ENCODE assay signal across 8 mouse cellular contexts in genomic region chr11:31771491-31772439, GRCm38 (mm10).
DNase-seq lines count a peak whose midpoint lies in the region; ATAC-seq and TF ChIP-seq lines count a peak whose summit lies in the region.

No protein-coding gene starts in this region.

- H3K27ac ChIP-seq in layer of hippocampus, adult 2 months, result peak overlapping the region; percentile 96
- 0 out of 2 replicates have a peak overlapping the region, but pooled peaks have one; percentile 23 for H3K27ac ChIP-seq in hindbrain, embryonic 12.5 days
- H3K27ac ChIP-seq in kidney, embryonic 15.5 days, result no peak overlapping the region

- H3K4me2 ChIP-seq in hindbrain, embryonic 12.5 days (replicated peaks), result no peak overlapping the region
- peak overlapping the region; percentile 57 for H3K4me2 ChIP-seq in myocyte (ENCODE audit: low read depth)
- no peak overlapping the region for H3K4me2 ChIP-seq in kidney, embryonic 15.5 days

- no peak for ATAC-seq in hindbrain, embryonic 12.5 days (ENCODE audit: low FRiP score)
- ATAC-seq in kidney, embryonic 15.5 days (replicated peaks; ENCODE audit: low FRiP score), result no peak

- WGBS in hindbrain, embryonic 12.5 days, result 81% methylated on average over 6 of the region's 6 CpGs
- WGBS in kidney, embryonic 15.5 days, result 88% methylated on average over 6 of the region's 6 CpGs

- no peaks in the 10 kb centered on the region for H3K9me3 ChIP-seq in hindbrain, embryonic 12.5 days (replicated peaks)
- peaks cover 6% of the 10 kb centered on the region; the same call in 1 of the 2 replicates for H3K9me3 ChIP-seq in kidney, embryonic 15.5 days (replicated peaks)

- H3K36me3 ChIP-seq in hindbrain, embryonic 12.5 days, result no peaks in the 10 kb centered on the region
- H3K36me3 ChIP-seq in myocyte (ENCODE audit: control insufficient read depth, insufficient read depth), result no peaks in the 10 kb centered on the region
- no peaks in the 10 kb centered on the region for H3K36me3 ChIP-seq in kidney, embryonic 15.5 days

- no peak for TF ChIP-seq POLR2A in myocyte (IDR thresholded peaks at IDR 0.05; ENCODE audit: insufficient read length, low read depth)

- H3ac ChIP-seq in myocyte (ENCODE audit: control insufficient read depth, insufficient read length), result no peak overlapping the region

- no peaks in the 10 kb centered on the region for H3K79me2 ChIP-seq in myocyte (ENCODE audit: control insufficient read depth, insufficient read depth)

- H3K4me1 ChIP-seq in hindbrain, embryonic 12.5 days, result peaks cover 23% of the 10 kb centered on the region
- peaks cover 7% of the 10 kb centered on the region; the same call in 1 of the 2 replicates for H3K4me1 ChIP-seq in kidney, embryonic 15.5 days

- no peak for TF ChIP-seq CTCF in layer of hippocampus, adult 2 months (conservative IDR thresholded peaks at IDR 0.05)

- no peak overlapping the region for H3K9ac ChIP-seq in hindbrain, embryonic 12.5 days
- H3K9ac ChIP-seq in kidney, embryonic 15.5 days, result no peak overlapping the region

- no peaks in the 10 kb centered on the region for H3K27me3 ChIP-seq in hindbrain, embryonic 12.5 days
- H3K27me3 ChIP-seq in myocyte (ENCODE audit: control insufficient read depth, insufficient read depth, insufficient read length), result no peaks in the 10 kb centered on the region
- H3K27me3 ChIP-seq in kidney, embryonic 15.5 days, result no peaks in the 10 kb centered on the region

- no peak for DNase-seq in layer of hippocampus, adult 2 months (ENCODE audit: low spot score in 2 of 2)
- DNase-seq in layer of hippocampus, adult 18-20 months (ENCODE audit: low spot score in 2 of 2), result no peak
- peak; percentile 89 for DNase-seq in cerebellum, adult 9-11 months
- DNase-seq in layer of hippocampus, adult 11-12 months (ENCODE audit: low spot score), result no peak
- DNase-seq in testis, postnatal 10 days (ENCODE audit: low spot score), result no peak

- H3K4me3 ChIP-seq in layer of hippocampus, adult 2 months, result no peak overlapping the region
- no peak overlapping the region for H3K4me3 ChIP-seq in hindbrain, embryonic 12.5 days
- H3K4me3 ChIP-seq in myocyte, result no peak overlapping the region
- no peak overlapping the region for H3K4me3 ChIP-seq in kidney, embryonic 15.5 days (replicated peaks)

TF ChIP-seq in myocyte, 11 proteins besides CTCF, POLR2A, EP300 and RAD21:
- TF ChIP-seq MYOD1 (IDR thresholded peaks at IDR 0.05; ENCODE audit: control insufficient read depth in 1 of 3, insufficient read length in 2 of 3, low read depth in 2 of 3), result no peak
- TF ChIP-seq MAX (IDR thresholded peaks at IDR 0.05; ENCODE audit: low read depth), result no peak
- TF ChIP-seq E2F4 (IDR thresholded peaks at IDR 0.05; ENCODE audit: insufficient read depth), result no peak
- TF ChIP-seq MYOG (IDR thresholded peaks at IDR 0.05; ENCODE audit: control insufficient read depth in 1 of 3, insufficient read depth in 1 of 3, insufficient read length in 2 of 3, low read depth in 2 of 3), result no peak
- no peak for TF ChIP-seq REST (IDR thresholded peaks at IDR 0.05; ENCODE audit: insufficient read depth, insufficient read length)
- TF ChIP-seq SRF (IDR thresholded peaks at IDR 0.05; ENCODE audit: control insufficient read depth, insufficient read length, low read depth), result no peak
- no peak for TF ChIP-seq POLR2AphosphoS2 (IDR thresholded peaks at IDR 0.05; ENCODE audit: insufficient read length, low read depth)
- TF ChIP-seq USF1 (IDR thresholded peaks at IDR 0.05; ENCODE audit: low read depth), result no peak
- TF ChIP-seq CEBPB (IDR thresholded peaks at IDR 0.05; ENCODE audit: insufficient read depth, poor library complexity, severe bottlenecking), result no peak
- no peak for TF ChIP-seq TCF12 (IDR thresholded peaks at IDR 0.05; ENCODE audit: insufficient read depth, poor library complexity, severe bottlenecking)
- no peak for TF ChIP-seq TCF3 (IDR thresholded peaks at IDR 0.05; ENCODE audit: insufficient read length, low read depth)
TF ChIP-seq in myocyte: peak in this region for 0.
